Mouse (Mus musculus) stomach, postnatal 0 days (tissue): ENCODE results near the gene Eif2ak1.

ENCODE experiments used
- CTCF ChIP-seq: IDR thresholded peaks from 2 replicates; pipeline ENCODE4 v1.5.1; 2016; ENCODE audit warnings: antibody characterized with exemption, low read depth, mild to moderate bottlenecking, moderate library complexity
- EP300 ChIP-seq: optimal IDR thresholded peaks from 2 replicates; pipeline ENCODE3; 2016; ENCODE audit warnings: antibody characterized with exemption

- TF ChIP-seq CTCF (no peak), EP300 (no peak)
These were observed 98.6 kb downstream of the Eif2ak1 start for GRCm38 (mm10) chr5:143916221-143916620.
